Mouse (Mus musculus): ENCODE results near the gene Ezh1. TPM values are rescaled to one million over a fixed set of nuclear protein-coding genes. Genes with fewer than 3 reads are reported as not detected.

Ezh1 gene
- polyA plus RNA-seq, 1 experiment = 42.8 TPM

DNA sequence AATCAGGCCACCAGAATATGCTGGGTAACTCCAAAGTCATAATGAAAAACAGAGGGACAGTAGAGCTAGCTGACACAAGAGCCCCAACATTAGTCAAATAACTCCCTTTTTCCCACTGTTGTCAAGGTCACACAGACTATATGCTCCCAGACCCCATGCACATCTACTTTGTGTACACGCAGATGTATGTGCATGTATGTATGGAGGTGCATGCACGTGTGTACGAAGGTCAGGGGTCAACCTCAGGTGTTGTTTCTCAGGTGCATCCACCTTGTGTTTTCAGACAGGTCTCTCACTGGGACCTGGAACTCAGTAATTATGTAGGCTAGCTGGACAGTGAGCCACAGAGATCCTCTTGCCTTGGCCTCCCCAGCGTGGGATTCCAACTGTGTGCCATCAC lies 40.8 kb downstream of the Ezh1 start:
- TF ChIP-seq CTCF (IDR thresholded peaks at IDR 0.05; ENCODE audit: low read depth, low read length) (no peak), EP300 (IDR thresholded peaks at IDR 0.05; ENCODE audit: insufficient read depth, low read depth, low read length) (no peak), POLR2A (IDR thresholded peaks at IDR 0.05; ENCODE audit: insufficient read depth, low read length) (no peak)

DNA sequence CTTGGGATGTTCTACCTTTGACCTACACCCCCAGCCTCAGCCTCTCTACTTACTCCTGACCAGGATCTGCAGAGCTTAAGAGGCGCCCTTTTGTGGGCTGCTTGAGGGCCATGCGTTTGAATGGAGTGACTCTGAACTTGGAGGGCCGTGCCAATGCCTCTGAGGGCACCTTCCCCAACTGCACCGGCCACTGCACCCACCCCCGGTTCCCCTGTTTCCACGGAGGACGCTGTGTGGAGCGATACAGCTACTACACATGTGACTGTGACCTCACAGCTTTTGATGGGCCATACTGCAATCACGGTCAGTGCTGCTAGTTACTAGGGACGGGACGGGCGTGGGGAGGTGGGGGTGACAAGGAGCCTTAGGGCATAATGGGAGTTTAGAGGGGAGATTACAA lies 41.3 kb downstream of the Ezh1 start:
- Histone ChIP-seq H3K9ac (ENCODE audit: low read depth, poor library complexity, severe bottlenecking) (no peak overlapping the region), H3K27me3 (ENCODE audit: control insufficient read depth, insufficient read depth, low read length, poor library complexity, severe bottlenecking) (no peaks in the 10 kb centered on the region), H3K27ac (ENCODE audit: insufficient read depth, low read length) (no peak overlapping the region), H3K4me1 (ENCODE audit: control insufficient read depth, insufficient read depth, low read length) (peaks cover 1% of the 10 kb centered on the region), H3K4me3 (ENCODE audit: low read depth, low read length) (no peak overlapping the region), H3K36me3 (ENCODE audit: control insufficient read depth, insufficient read depth, low read length, poor library complexity, severe bottlenecking) (no peaks in the 10 kb centered on the region), H3K9me3 (replicated peaks; ENCODE audit: control insufficient read depth, insufficient read depth, low read length, poor library complexity, severe bottlenecking) (no peaks in the 10 kb centered on the region)
- TF ChIP-seq POLR2A (IDR thresholded peaks at IDR 0.05; ENCODE audit: insufficient read depth, low read length) = no peak
- no peak for TF ChIP-seq CTCF (IDR thresholded peaks at IDR 0.05; ENCODE audit: low read depth, low read length)
- no peak for TF ChIP-seq EP300 (IDR thresholded peaks at IDR 0.05; ENCODE audit: insufficient read depth, low read depth, low read length)

More for the DNA sequence above, 40.8 kb downstream of the Ezh1 start:
- Histone ChIP-seq H3K4me3 (ENCODE audit: low read depth, low read length) (no peak overlapping the region), H3K27ac (ENCODE audit: insufficient read depth, low read length) (no peak overlapping the region), H3K27me3 (ENCODE audit: control insufficient read depth, insufficient read depth, low read length, poor library complexity, severe bottlenecking) (no peaks in the 10 kb centered on the region), H3K36me3 (ENCODE audit: control insufficient read depth, insufficient read depth, low read length, poor library complexity, severe bottlenecking) (no peaks in the 10 kb centered on the region), H3K9ac (ENCODE audit: low read depth, poor library complexity, severe bottlenecking) (no peak overlapping the region), H3K9me3 (replicated peaks; ENCODE audit: control insufficient read depth, insufficient read depth, low read length, poor library complexity, severe bottlenecking) (no peaks in the 10 kb centered on the region), H3K4me1 (ENCODE audit: control insufficient read depth, insufficient read depth, low read length) (peaks cover 2% of the 10 kb centered on the region)

GRCm38 (mm10) chr11:101182771-101183517 lies 43.3 kb downstream of the Ezh1 start:
- Histone ChIP-seq H3K36me3 (ENCODE audit: control insufficient read depth, insufficient read depth, low read length, poor library complexity, severe bottlenecking) (no peaks in the 10 kb centered on the region), H3K4me1 (ENCODE audit: control insufficient read depth, insufficient read depth, low read length) (no peaks in the 10 kb centered on the region), H3K9me3 (replicated peaks; ENCODE audit: control insufficient read depth, insufficient read depth, low read length, poor library complexity, severe bottlenecking) (no peaks in the 10 kb centered on the region), H3K4me3 (ENCODE audit: low read depth, low read length) (no peak overlapping the region), H3K27me3 (ENCODE audit: control insufficient read depth, insufficient read depth, low read length, poor library complexity, severe bottlenecking) (no peaks in the 10 kb centered on the region), H3K9ac (ENCODE audit: low read depth, poor library complexity, severe bottlenecking) (no peak overlapping the region), H3K27ac (ENCODE audit: insufficient read depth, low read length) (no peak overlapping the region)
- TF ChIP-seq CTCF (IDR thresholded peaks at IDR 0.05; ENCODE audit: low read depth, low read length) = no peak

DNA sequence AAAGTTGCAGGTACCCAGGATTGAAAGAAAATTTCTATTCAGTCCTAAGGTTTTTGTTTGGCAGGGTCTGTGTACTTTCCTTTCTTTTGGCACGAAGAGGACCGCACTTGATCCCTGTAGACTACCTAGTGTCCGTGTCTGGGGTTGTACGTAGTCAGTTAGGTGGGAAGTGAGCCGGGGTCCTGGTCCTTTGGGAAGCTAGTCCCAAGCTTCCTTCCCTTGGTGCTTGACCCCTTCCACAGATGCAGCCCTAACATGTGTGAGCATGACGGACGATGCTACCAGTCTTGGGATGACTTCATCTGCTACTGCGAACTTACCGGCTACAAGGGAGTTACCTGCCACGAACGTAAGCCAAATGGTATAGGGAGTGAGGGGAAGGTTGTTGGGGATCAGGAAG lies 44.3 kb downstream of the Ezh1 start:
- TF ChIP-seq POLR2A (IDR thresholded peaks at IDR 0.05; ENCODE audit: insufficient read depth, low read length) = no peak
- TF ChIP-seq EP300 (IDR thresholded peaks at IDR 0.05; ENCODE audit: insufficient read depth, low read depth, low read length) = no peak
- TF ChIP-seq CTCF (IDR thresholded peaks at IDR 0.05; ENCODE audit: low read depth, low read length) = no peak
- H3K27me3 ChIP-seq (ENCODE audit: control insufficient read depth, insufficient read depth, low read length, poor library complexity, severe bottlenecking) = no peaks in the 10 kb centered on the region

GRCm38 (mm10) chr11:101180846-101181740 lies 45.2 kb downstream of the Ezh1 start:
- Histone ChIP-seq H3K4me3 (ENCODE audit: low read depth, low read length) (no peak overlapping the region), H3K9ac (ENCODE audit: low read depth, poor library complexity, severe bottlenecking) (no peak overlapping the region), H3K4me1 (ENCODE audit: control insufficient read depth, insufficient read depth, low read length) (no peaks in the 10 kb centered on the region), H3K27me3 (ENCODE audit: control insufficient read depth, insufficient read depth, low read length, poor library complexity, severe bottlenecking) (no peaks in the 10 kb centered on the region), H3K36me3 (ENCODE audit: control insufficient read depth, insufficient read depth, low read length, poor library complexity, severe bottlenecking) (no peaks in the 10 kb centered on the region), H3K27ac (ENCODE audit: insufficient read depth, low read length) (no peak overlapping the region), H3K9me3 (replicated peaks; ENCODE audit: control insufficient read depth, insufficient read depth, low read length, poor library complexity, severe bottlenecking) (no peaks in the 10 kb centered on the region)
- TF ChIP-seq CTCF (IDR thresholded peaks at IDR 0.05; ENCODE audit: low read depth, low read length) = peak; percentile 76
- TF ChIP-seq POLR2A (IDR thresholded peaks at IDR 0.05; ENCODE audit: insufficient read depth, low read length) = no peak

More for the DNA sequence above, 44.3 kb downstream of the Ezh1 start:
- no peaks in the 10 kb centered on the region for H3K36me3 ChIP-seq (ENCODE audit: control insufficient read depth, insufficient read depth, low read length, poor library complexity, severe bottlenecking)
- no peaks in the 10 kb centered on the region for H3K9me3 ChIP-seq (replicated peaks; ENCODE audit: control insufficient read depth, insufficient read depth, low read length, poor library complexity, severe bottlenecking)
- H3K4me1 ChIP-seq (ENCODE audit: control insufficient read depth, insufficient read depth, low read length) = no peaks in the 10 kb centered on the region
- H3K4me3 ChIP-seq (ENCODE audit: low read depth, low read length) = no peak overlapping the region
- no peak overlapping the region for H3K9ac ChIP-seq (ENCODE audit: low read depth, poor library complexity, severe bottlenecking)
- H3K27ac ChIP-seq (ENCODE audit: insufficient read depth, low read length) = no peak overlapping the region

- no peaks in the 10 kb centered on the region for H3K4me1 ChIP-seq (ENCODE audit: control insufficient read depth, insufficient read depth, low read length)
- no peak overlapping the region for H3K4me3 ChIP-seq (ENCODE audit: low read depth, low read length)
- no peak overlapping the region for H3K27ac ChIP-seq (ENCODE audit: insufficient read depth, low read length)
- TF ChIP-seq EP300 (IDR thresholded peaks at IDR 0.05; ENCODE audit: insufficient read depth, low read depth, low read length) (no peak), CTCF (IDR thresholded peaks at IDR 0.05; ENCODE audit: low read depth, low read length) (no peak), POLR2A (IDR thresholded peaks at IDR 0.05; ENCODE audit: insufficient read depth, low read length) (no peak)
- H3K27me3 ChIP-seq (ENCODE audit: control insufficient read depth, insufficient read depth, low read length, poor library complexity, severe bottlenecking) = 0 out of 2 replicates have a peak, but pooled peaks cover under 1% of the 10 kb centered on the region
- H3K9me3 ChIP-seq (replicated peaks; ENCODE audit: control insufficient read depth, insufficient read depth, low read length, poor library complexity, severe bottlenecking) = no peaks in the 10 kb centered on the region
- no peaks in the 10 kb centered on the region for H3K36me3 ChIP-seq (ENCODE audit: control insufficient read depth, insufficient read depth, low read length, poor library complexity, severe bottlenecking)
- no peak overlapping the region for H3K9ac ChIP-seq (ENCODE audit: low read depth, poor library complexity, severe bottlenecking)
Measured at GRCm38 (mm10) chr11:101180261-101180660, 46.0 kb downstream of the Ezh1 start.

Measured in ES-Bruce4 (cell line).